8 mouse cellular contexts compared by ENCODE assay signal in genomic region chr14:33322661-33323088, GRCm38 (mm10).
DNase-seq lines count a peak whose midpoint lies in the region; ATAC-seq and TF ChIP-seq lines count a peak whose summit lies in the region.

No protein-coding gene starts in this region.

- no peak overlapping the region for H3K27ac ChIP-seq in hindbrain, embryonic 14.5 days
- no peak overlapping the region for H3K27ac ChIP-seq in hindbrain, embryonic 12.5 days
- no peak overlapping the region for H3K27ac ChIP-seq in layer of hippocampus, adult 2 months

- no peaks in the 10 kb centered on the region for H3K9me3 ChIP-seq in hindbrain, embryonic 14.5 days (ENCODE audit: control insufficient read depth, low read length)
- H3K9me3 ChIP-seq in hindbrain, embryonic 12.5 days (replicated peaks), result no peaks in the 10 kb centered on the region

- peaks cover 5% of the 10 kb centered on the region; the same call in 1 of the 2 replicates for H3K4me1 ChIP-seq in hindbrain, embryonic 14.5 days (replicated peaks; ENCODE audit: control insufficient read depth, insufficient read depth, low read length)
- H3K4me1 ChIP-seq in hindbrain, embryonic 12.5 days, result peaks cover 21% of the 10 kb centered on the region

- H3K9ac ChIP-seq in hindbrain, embryonic 14.5 days, result no peak overlapping the region
- H3K9ac ChIP-seq in hindbrain, embryonic 12.5 days, result no peak overlapping the region

- H3K4me2 ChIP-seq in hindbrain, embryonic 14.5 days (replicated peaks), result no peak overlapping the region
- H3K4me2 ChIP-seq in hindbrain, embryonic 12.5 days (replicated peaks), result no peak overlapping the region

- H3K4me3 ChIP-seq in hindbrain, embryonic 14.5 days (replicated peaks; ENCODE audit: low read length), result no peak overlapping the region
- H3K4me3 ChIP-seq in hindbrain, embryonic 12.5 days, result no peak overlapping the region
- H3K4me3 ChIP-seq in layer of hippocampus, adult 2 months, result no peak overlapping the region

- ATAC-seq in hindbrain, embryonic 14.5 days (ENCODE audit: low FRiP score), result no peak
- no peak for ATAC-seq in hindbrain, embryonic 12.5 days (ENCODE audit: low FRiP score)

- peak; percentile 93 for TF ChIP-seq CTCF in layer of hippocampus, adult 2 months (conservative IDR thresholded peaks at IDR 0.05)

- peak; percentile 84 for DNase-seq in hindbrain, embryonic 14.5 days (ENCODE audit: low spot score)
- peak; percentile 26 for DNase-seq in WW6 (ENCODE audit: low read depth, low spot score)
- peak; percentile 82 to 91 for DNase-seq in cerebellum, postnatal 14 days
- peak; percentile 76 to 85 for DNase-seq in gastrocnemius, postnatal 4 days (ENCODE audit: low spot score in 2 of 2)
- peak; percentile 38 to 77 for DNase-seq in layer of hippocampus, adult 2 months (ENCODE audit: low spot score in 2 of 2)
- peak; percentile 58 for DNase-seq in lung, postnatal 25 days (ENCODE audit: low spot score)
- DNase-seq in spleen, postnatal 4 days (ENCODE audit: low spot score in 2 of 2), result peak; percentile 39 to 83

- H3K27me3 ChIP-seq in hindbrain, embryonic 14.5 days (ENCODE audit: control insufficient read depth, insufficient read depth, low read length), result peaks cover 26% of the 10 kb centered on the region
- H3K27me3 ChIP-seq in hindbrain, embryonic 12.5 days, result peaks cover 47% of the 10 kb centered on the region

- H3K36me3 ChIP-seq in hindbrain, embryonic 14.5 days (replicated peaks; ENCODE audit: control insufficient read depth, insufficient read depth), result no peaks in the 10 kb centered on the region
- H3K36me3 ChIP-seq in hindbrain, embryonic 12.5 days, result no peaks in the 10 kb centered on the region

- 26% methylated on average over 7 of the region's 7 CpGs for WGBS in hindbrain, embryonic 14.5 days
- WGBS in hindbrain, embryonic 12.5 days, result 26% methylated on average over 7 of the region's 7 CpGs

Comparison
In these comparisons a context has a peak if more than half of its experiments do, and no peak if none do; other contexts are left out.
1. DNase-seq: peak in every context shown above with its lines; median percentile 86 in cerebellum, postnatal 14 days; 84 in hindbrain, embryonic 14.5 days; 80 in gastrocnemius, postnatal 4 days; 61 in spleen, postnatal 4 days; 58 in lung, postnatal 25 days; 58 in layer of hippocampus, adult 2 months; 26 in WW6.